Mouse (Mus musculus) liver, embryonic 14.5 days (tissue): ENCODE results near the gene Vmn1r163.
"Not testable (repeated sequence)": the region's sequence is repeated elsewhere in the genome, so short reads cannot be mapped to it uniquely, and the experiment has no call there.

Experiments
- CTCF ChIP-seq: IDR thresholded peaks from 2 replicates; pipeline ENCODE4 v1.5.1; 2016; ENCODE audit warnings: antibody characterized with exemption, low read depth, control low read depth
- EP300 ChIP-seq: IDR thresholded peaks from 2 replicates; pipeline ENCODE4 v1.6.1; 2016; ENCODE audit warnings: antibody characterized with exemption, low read depth

- TF ChIP-seq CTCF, EP300: not testable (repeated sequence)
Measured at GRCm38 (mm10) chr7:23067356-23067755, 12.0 kb downstream of the Vmn1r163 start, which contains the start of gene Gm8720.
